Mouse (Mus musculus): ENCODE data around the gene Cox6b1. TPM values are rescaled to one million over a fixed set of nuclear protein-coding genes. Genes with fewer than 3 reads are reported as not detected.

The Cox6b1 gene
- polyA plus RNA-seq, 1 experiment: 1,224 TPM

GRCm38 (mm10) chr7:30607706-30608309 is 18.1 kb downstream of the Cox6b1 start:
- peak; percentile 44 to 49 for DNase-seq
- H3K4me3 ChIP-seq (replicated peaks; ENCODE audit: insufficient read depth, low read depth, low read length): no peak overlapping the region
- no peaks in the 10 kb centered on the region for H3K27me3 ChIP-seq (ENCODE audit: control insufficient read depth, insufficient read depth, low read length)
- H3K4me1 ChIP-seq (ENCODE audit: control insufficient read depth, insufficient read depth, low read length): no peaks in the 10 kb centered on the region
- WGBS: 21% methylated on average over 8 of the region's 8 CpGs
- H3K27ac ChIP-seq (ENCODE audit: insufficient read depth, low read length): no peak overlapping the region
- TF ChIP-seq CTCF (IDR thresholded peaks at IDR 0.05; ENCODE audit: borderline replicate concordance, insufficient read depth, low read depth, low read length) (peak; percentile 64; the same call in 1 of the 2 replicates), POLR2A (IDR thresholded peaks at IDR 0.05; ENCODE audit: borderline replicate concordance, insufficient read depth, low read length) (no peak)

GRCm38 (mm10) chr7:30604944-30605343 is 21.0 kb downstream of the Cox6b1 start:
- DNase-seq: no peak
- no peak for TF ChIP-seq CTCF (IDR thresholded peaks at IDR 0.05; ENCODE audit: borderline replicate concordance, insufficient read depth, low read depth, low read length)
- TF ChIP-seq POLR2A (IDR thresholded peaks at IDR 0.05; ENCODE audit: borderline replicate concordance, insufficient read depth, low read length): no peak
- no peak overlapping the region for H3K4me3 ChIP-seq (replicated peaks; ENCODE audit: insufficient read depth, low read depth, low read length)
- H3K27me3 ChIP-seq (ENCODE audit: control insufficient read depth, insufficient read depth, low read length): no peaks in the 10 kb centered on the region
- WGBS: 81% methylated on average over 8 of the region's 8 CpGs
- H3K4me1 ChIP-seq (ENCODE audit: control insufficient read depth, insufficient read depth, low read length): peaks cover 6% of the 10 kb centered on the region
- no peak overlapping the region for H3K27ac ChIP-seq (ENCODE audit: insufficient read depth, low read length)

- no peaks in the 10 kb centered on the region for H3K27me3 ChIP-seq (ENCODE audit: control insufficient read depth, insufficient read depth, low read length)
- no peak overlapping the region for H3K4me3 ChIP-seq (replicated peaks; ENCODE audit: insufficient read depth, low read depth, low read length)
- peaks cover 6% of the 10 kb centered on the region for H3K4me1 ChIP-seq (ENCODE audit: control insufficient read depth, insufficient read depth, low read length)
- TF ChIP-seq CTCF (IDR thresholded peaks at IDR 0.05; ENCODE audit: borderline replicate concordance, insufficient read depth, low read depth, low read length): no peak
- no peak for TF ChIP-seq POLR2A (IDR thresholded peaks at IDR 0.05; ENCODE audit: borderline replicate concordance, insufficient read depth, low read length)
- no peak for DNase-seq
- WGBS: 58% methylated on average over 8 of the region's 8 CpGs
- no peak overlapping the region for H3K27ac ChIP-seq (ENCODE audit: insufficient read depth, low read length)
Measured at GRCm38 (mm10) chr7:30604424-30604823, 21.5 kb downstream of the Cox6b1 start.

- 72% methylated on average over 3 of the region's 3 CpGs for WGBS
- Histone ChIP-seq H3K4me1 (ENCODE audit: control insufficient read depth, insufficient read depth, low read length) (peaks cover 6% of the 10 kb centered on the region), H3K4me3 (replicated peaks; ENCODE audit: insufficient read depth, low read depth, low read length) (no peak overlapping the region), H3K27me3 (ENCODE audit: control insufficient read depth, insufficient read depth, low read length) (no peaks in the 10 kb centered on the region), H3K27ac (ENCODE audit: insufficient read depth, low read length) (no peak overlapping the region)
- no peak for TF ChIP-seq POLR2A (IDR thresholded peaks at IDR 0.05; ENCODE audit: borderline replicate concordance, insufficient read depth, low read length)
- TF ChIP-seq CTCF (IDR thresholded peaks at IDR 0.05; ENCODE audit: borderline replicate concordance, insufficient read depth, low read depth, low read length): no peak
- DNase-seq: no peak
Measured at GRCm38 (mm10) chr7:30602583-30602982, 23.4 kb downstream of the Cox6b1 start.

- H3K4me3 ChIP-seq (replicated peaks; ENCODE audit: insufficient read depth, low read depth, low read length): no peak overlapping the region
- TF ChIP-seq CTCF (IDR thresholded peaks at IDR 0.05; ENCODE audit: borderline replicate concordance, insufficient read depth, low read depth, low read length): no peak
- no peak for TF ChIP-seq POLR2A (IDR thresholded peaks at IDR 0.05; ENCODE audit: borderline replicate concordance, insufficient read depth, low read length)
- H3K27me3 ChIP-seq (ENCODE audit: control insufficient read depth, insufficient read depth, low read length): no peaks in the 10 kb centered on the region
- peak overlapping the region; percentile 37; the same call in 1 of the 2 replicates for H3K27ac ChIP-seq (ENCODE audit: insufficient read depth, low read length)
- DNase-seq: no peak
- 45% methylated on average over 7 of the region's 7 CpGs for WGBS
- peaks cover 6% of the 10 kb centered on the region for H3K4me1 ChIP-seq (ENCODE audit: control insufficient read depth, insufficient read depth, low read length)
Measured at GRCm38 (mm10) chr7:30600651-30601050, 25.3 kb downstream of the Cox6b1 start.

- 2% methylated on average over 16 of the region's 16 CpGs for WGBS
- Histone ChIP-seq H3K27me3 (ENCODE audit: control insufficient read depth, insufficient read depth, low read length) (no peaks in the 10 kb centered on the region), H3K27ac (ENCODE audit: insufficient read depth, low read length) (peak overlapping the region; percentile 37; the same call in 1 of the 2 replicates), H3K4me3 (replicated peaks; ENCODE audit: insufficient read depth, low read depth, low read length) (peak overlapping the region; percentile 31), H3K4me1 (ENCODE audit: control insufficient read depth, insufficient read depth, low read length) (peaks cover 6% of the 10 kb centered on the region)
- TF ChIP-seq CTCF (IDR thresholded peaks at IDR 0.05; ENCODE audit: borderline replicate concordance, insufficient read depth, low read depth, low read length) (no peak), POLR2A (IDR thresholded peaks at IDR 0.05; ENCODE audit: borderline replicate concordance, insufficient read depth, low read length) (peak; percentile 59; the same call in 1 of the 2 replicates)
- peak; percentile 95 to 98 for DNase-seq
Measured at GRCm38 (mm10) chr7:30599933-30600353, 26.0 kb downstream of the Cox6b1 start.

- Histone ChIP-seq H3K27ac (ENCODE audit: insufficient read depth, low read length) (no peak within 1 kb of the TSS), H3K4me3 (replicated peaks; ENCODE audit: insufficient read depth, low read depth, low read length) (peak within 1 kb of the TSS; percentile 15)
- WGBS: 93% methylated on average over 12 of the region's 12 CpGs
Measured at GRCm38 (mm10) chr7:30598786-30599185, 27.2 kb downstream of the Cox6b1 start, which contains the start of gene Zbtb32. Gene Zbtb32, minus strand, starts transcription at chr7:30598909.

GRCm38 (mm10) chr7:30596811-30597210 is 29.1 kb downstream of the Cox6b1 start:
- no peaks in the 10 kb centered on the region for H3K27me3 ChIP-seq (ENCODE audit: control insufficient read depth, insufficient read depth, low read length)
- peaks cover 6% of the 10 kb centered on the region for H3K4me1 ChIP-seq (ENCODE audit: control insufficient read depth, insufficient read depth, low read length)
- 59% methylated on average over 5 of the region's 5 CpGs for WGBS
- no peak for DNase-seq
- H3K27ac ChIP-seq (ENCODE audit: insufficient read depth, low read length): no peak overlapping the region
- no peak overlapping the region for H3K4me3 ChIP-seq (replicated peaks; ENCODE audit: insufficient read depth, low read depth, low read length)
- TF ChIP-seq CTCF (IDR thresholded peaks at IDR 0.05; ENCODE audit: borderline replicate concordance, insufficient read depth, low read depth, low read length) (no peak), POLR2A (IDR thresholded peaks at IDR 0.05; ENCODE audit: borderline replicate concordance, insufficient read depth, low read length) (no peak)

More at GRCm38 (mm10) chr7:30598786-30599185, 27.2 kb downstream of the Cox6b1 start, which contains the start of gene Zbtb32:
- H3K4me1 ChIP-seq (ENCODE audit: control insufficient read depth, insufficient read depth, low read length): peaks cover 6% of the 10 kb centered on the region
- no peak for DNase-seq
- H3K27me3 ChIP-seq (ENCODE audit: control insufficient read depth, insufficient read depth, low read length): no peaks in the 10 kb centered on the region
- TF ChIP-seq POLR2A (IDR thresholded peaks at IDR 0.05; ENCODE audit: borderline replicate concordance, insufficient read depth, low read length): no peak
- TF ChIP-seq CTCF (IDR thresholded peaks at IDR 0.05; ENCODE audit: borderline replicate concordance, insufficient read depth, low read depth, low read length): no peak

All from cerebellum, adult 2 months (tissue).